Mouse (Mus musculus): ENCODE results near the gene Cfap45.

GRCm38 (mm10) chr1:172555638-172556037 is 35.0 kb downstream of the Cfap45 start, which contains the start of gene Vsig8:
- TF ChIP-seq POLR2A (IDR thresholded peaks at IDR 0.05; ENCODE audit: borderline replicate concordance, low read depth, low read length) (no peak), CTCF (IDR thresholded peaks at IDR 0.05; ENCODE audit: low read depth, low read length) (no peak)
